Mouse (Mus musculus) intestine, embryonic 14.5 days (tissue): Measurements from ENCODE around the gene Hikeshi. TPM values are rescaled to one million over a fixed set of nuclear protein-coding genes. Genes with fewer than 3 reads are reported as not detected.

Experiments used
- ATAC-seq: fragments of 200-750 bp; cut with Nextera tagmentation; replicated peaks from 2 replicates; pipeline ENCODE4 v1.8.0; 2017; ENCODE audit warnings: low read depth, moderate number of reproducible peaks, moderate TSS enrichment, moderate library complexity; ENCODE audit not compliant: low FRiP score, low TSS enrichment
- DNase-seq: peaks from one replicate; pipeline ENCODE4 v3.0.0-alpha.2; 2018; ENCODE audit warnings: low spot score
- H3K27ac ChIP-seq: fragments of 300-500 bp; sonication (generic); 2 replicates; pipeline ENCODE4 v1.5.1; 2014; ENCODE audit warnings: low read depth, mild to moderate bottlenecking, control low read depth
- H3K27me3 ChIP-seq: fragments of 300-500 bp; sonication (generic); replicated peaks from 2 replicates; pipeline ENCODE4 v1.6.1; 2014; ENCODE audit warnings: low read length, control low read depth; ENCODE audit not compliant: control insufficient read depth, insufficient read depth
- H3K36me3 ChIP-seq: fragments of 300-500 bp; sonication (generic); 2 replicates; pipeline ENCODE4 v1.6.1; 2014; ENCODE audit warnings: low read length, control low read depth; ENCODE audit not compliant: control insufficient read depth, insufficient read depth
- H3K4me1 ChIP-seq: fragments of 300-500 bp; sonication (generic); replicated peaks from 2 replicates; pipeline ENCODE4 v1.6.1; 2014; ENCODE audit warnings: low read length, control low read depth, mixed read lengths; ENCODE audit not compliant: control insufficient read depth, insufficient read depth
- H3K4me2 ChIP-seq: fragments of 300-500 bp; sonication (generic); 2 replicates; pipeline ENCODE4 v1.6.1; 2014; ENCODE audit warnings: low read length
- H3K4me3 ChIP-seq: fragments of 300-500 bp; sonication (generic); 2 replicates; pipeline ENCODE4 v1.5.1; 2014; ENCODE audit warnings: low read depth, low read length, control low read depth, mixed read lengths
- H3K9ac ChIP-seq: fragments of 300-500 bp; sonication (generic); 2 replicates; pipeline ENCODE4 v1.6.1; 2014; ENCODE audit warnings: mild to moderate bottlenecking, low read length
- H3K9me3 ChIP-seq: fragments of 300-500 bp; sonication (generic); 2 replicates; pipeline ENCODE4 v1.6.1; 2016; ENCODE audit warnings: low read length, control low read depth; ENCODE audit not compliant: control insufficient read depth
- WGBS: fragments of 180-500 bp; shearing (Covaris S2); extraction: QIAGEN DNeasy Blood & Tissue Kit; methylation state at CpG from one replicate; pipeline ENCODE4 v1.1.7; 2014; 5-methylcytosine and 5-hydroxymethylcytosine counted together
- polyA plus RNA-seq: library from polyadenylated mRNA; unstranded; fragments of >200 nt; fragmentation: Nextera tagmentation; extraction: Ambion mirVana; gene quantifications from 2 replicates; pipeline ENCODE4 v1.2.1, GENCODE M21; 2014

The Hikeshi gene
- polyA plus RNA-seq, 1 experiment from 2014 or later: 132 TPM

- no peak overlapping the region for H3K4me3 ChIP-seq
- H3K27me3 ChIP-seq: no peaks in the 10 kb centered on the region
- H3K9me3 ChIP-seq: no peaks in the 10 kb centered on the region
- DNase-seq (peak; percentile 87), ATAC-seq (no peak)
- WGBS: 22% methylated on average over 8 of the region's 8 CpGs
- no peak overlapping the region for H3K4me2 ChIP-seq
- no peaks in the 10 kb centered on the region for H3K36me3 ChIP-seq
- H3K4me1 ChIP-seq: no peaks in the 10 kb centered on the region
- no peak overlapping the region for H3K9ac ChIP-seq
- H3K27ac ChIP-seq: no peak overlapping the region
Measured at GRCm38 (mm10) chr7:89907950-89908349, 33.1 kb downstream of the Hikeshi start.

- H3K9me3 ChIP-seq: no peaks in the 10 kb centered on the region
- peak within 1 kb of the TSS; percentile 4; the same call in 1 of the 2 replicates for H3K4me3 ChIP-seq
- no peak within 1 kb of the TSS for H3K27ac ChIP-seq
- no peaks in the 10 kb centered on the region for H3K36me3 ChIP-seq
- DNase-seq (peak; percentile 52), ATAC-seq (no peak)
- H3K4me2 ChIP-seq: peak within 1 kb of the TSS; percentile 36; the same call in 1 of the 2 replicates
- H3K9ac ChIP-seq: no peak within 1 kb of the TSS
- no peaks in the 10 kb centered on the region for H3K4me1 ChIP-seq
- no peaks in the 10 kb centered on the region for H3K27me3 ChIP-seq
- WGBS: 34% methylated on average over 22 of the region's 22 CpGs
Measured at GRCm38 (mm10) chr7:89903442-89904343, 37.3 kb downstream of the Hikeshi start, which contains the start of gene Ccdc81. TSS of gene Ccdc81 (minus strand) at chr7:89903629.

DNA sequence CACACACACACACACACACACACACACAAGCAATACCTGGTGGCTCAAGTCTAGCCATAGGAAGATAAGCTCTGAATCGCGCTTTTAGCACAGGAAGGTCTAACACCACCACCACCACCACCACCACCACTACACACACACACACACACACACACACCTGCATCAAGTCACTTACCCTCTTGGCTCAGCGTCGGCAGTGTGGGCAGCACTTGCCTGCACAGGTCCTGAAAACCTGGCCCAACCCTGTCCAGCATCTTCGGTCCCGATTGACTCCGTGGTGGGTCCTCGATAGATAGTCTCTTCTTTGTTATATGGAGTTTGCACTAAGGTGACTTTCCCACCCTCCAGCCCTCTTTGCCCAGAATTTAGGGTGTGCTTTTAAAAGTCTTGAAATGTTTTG is 38.0 kb downstream of the Hikeshi start:
- no peak overlapping the region for H3K4me3 ChIP-seq
- no peaks in the 10 kb centered on the region for H3K36me3 ChIP-seq
- H3K9me3 ChIP-seq: no peaks in the 10 kb centered on the region
- no peaks in the 10 kb centered on the region for H3K27me3 ChIP-seq
- peak overlapping the region; percentile 36; the same call in 1 of the 2 replicates for H3K4me2 ChIP-seq
- no peak overlapping the region for H3K9ac ChIP-seq
- H3K4me1 ChIP-seq: no peaks in the 10 kb centered on the region
- DNase-seq: no peak
- H3K27ac ChIP-seq: no peak overlapping the region
- ATAC-seq: no peak
- 77% methylated on average over 8 of the region's 8 CpGs for WGBS

GRCm38 (mm10) chr7:89891856-89892255 is 49.1 kb downstream of the Hikeshi start:
- Histone ChIP-seq H3K9me3 (no peaks in the 10 kb centered on the region), H3K27me3 (no peaks in the 10 kb centered on the region), H3K4me3 (no peak overlapping the region), H3K27ac (no peak overlapping the region), H3K36me3 (no peaks in the 10 kb centered on the region), H3K4me1 (no peaks in the 10 kb centered on the region), H3K9ac (no peak overlapping the region), H3K4me2 (no peak overlapping the region)
- ATAC-seq (no peak), DNase-seq (no peak)
- WGBS: 33% methylated on average over 4 of the region's 4 CpGs

- H3K27ac ChIP-seq: no peak overlapping the region
- no peak overlapping the region for H3K4me2 ChIP-seq
- no peaks in the 10 kb centered on the region for H3K9me3 ChIP-seq
- no peaks in the 10 kb centered on the region for H3K36me3 ChIP-seq
- WGBS: 82% methylated on average over 5 of the region's 5 CpGs
- ATAC-seq: no peak
- H3K4me3 ChIP-seq: no peak overlapping the region
- no peaks in the 10 kb centered on the region for H3K27me3 ChIP-seq
- H3K4me1 ChIP-seq: no peaks in the 10 kb centered on the region
- no peak overlapping the region for H3K9ac ChIP-seq
- DNase-seq: no peak
Measured at GRCm38 (mm10) chr7:89891412-89891811, 49.6 kb downstream of the Hikeshi start.

GRCm38 (mm10) chr7:89884551-89884950 is 56.5 kb downstream of the Hikeshi start:
- H3K4me1 ChIP-seq: no peaks in the 10 kb centered on the region
- no peak overlapping the region for H3K4me2 ChIP-seq
- H3K4me3 ChIP-seq: no peak overlapping the region
- no peak for DNase-seq
- H3K27me3 ChIP-seq: no peaks in the 10 kb centered on the region
- H3K9me3 ChIP-seq: no peaks in the 10 kb centered on the region
- 52% methylated on average over 3 of the region's 3 CpGs for WGBS
- no peaks in the 10 kb centered on the region for H3K36me3 ChIP-seq
- 0 out of 2 replicates have a peak, but pooled peaks have one; percentile 43 for ATAC-seq
- no peak overlapping the region for H3K9ac ChIP-seq
- H3K27ac ChIP-seq: no peak overlapping the region

DNA sequence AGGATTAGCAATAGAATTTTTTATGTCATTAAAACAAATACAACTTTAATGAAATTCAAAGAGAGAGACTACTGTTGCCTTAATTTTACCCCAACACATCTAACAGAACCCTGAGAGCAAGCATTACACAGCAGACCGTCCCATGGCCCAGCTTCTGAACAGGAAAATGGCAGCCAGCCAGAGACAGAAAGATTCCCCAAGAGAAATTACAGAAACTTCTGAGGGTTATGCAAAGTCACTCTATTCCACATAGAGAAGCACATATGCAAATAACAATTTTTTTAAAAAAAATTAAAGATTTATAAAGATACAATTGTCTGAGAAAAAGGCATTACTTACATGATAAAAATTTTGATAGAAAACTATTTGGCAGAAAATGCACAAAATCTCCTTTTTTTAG is 61.3 kb downstream of the Hikeshi start:
- no peak for ATAC-seq
- 67% methylated on average over 1 of the region's 1 CpGs for WGBS
- Histone ChIP-seq H3K9ac (no peak overlapping the region), H3K4me3 (no peak overlapping the region), H3K4me2 (no peak overlapping the region), H3K27ac (no peak overlapping the region), H3K36me3 (no peaks in the 10 kb centered on the region), H3K4me1 (no peaks in the 10 kb centered on the region), H3K27me3 (no peaks in the 10 kb centered on the region), H3K9me3 (no peaks in the 10 kb centered on the region)
- DNase-seq: no peak
